ENCODE assay signal across 8 mouse cellular contexts in the genomic region with DNA sequence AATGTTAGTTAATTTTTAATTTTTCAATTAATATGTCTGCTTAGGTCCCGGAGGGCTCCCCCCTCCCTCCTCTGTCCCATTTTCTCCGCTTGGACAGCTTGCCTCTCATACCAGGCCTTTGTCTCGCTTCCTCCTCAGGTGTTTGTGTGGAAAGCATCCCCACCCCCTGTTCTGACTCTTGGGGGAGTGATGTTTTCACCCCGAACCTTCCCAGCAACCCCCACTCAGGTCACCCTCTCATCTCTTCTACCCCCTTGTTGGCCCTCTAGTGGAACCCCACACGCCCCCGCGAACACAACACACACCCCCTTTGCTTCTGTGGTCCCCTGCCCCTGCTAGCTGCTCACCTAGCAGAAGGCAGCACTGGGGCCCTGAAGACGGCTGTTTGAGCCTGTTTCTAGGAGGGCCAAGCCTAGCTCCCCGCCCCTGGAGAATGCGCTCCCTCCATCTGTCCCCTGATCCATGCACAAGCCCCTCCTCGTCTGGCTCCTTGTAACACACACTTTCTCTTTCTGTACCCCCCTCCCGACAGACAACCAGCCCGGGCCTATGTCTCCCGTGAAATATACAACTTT. TPM values are rescaled to one million over a fixed set of nuclear protein-coding genes. Genes with fewer than 3 reads are reported as not detected.
DNase-seq lines count a peak whose midpoint lies in the region; ATAC-seq lines count a peak whose summit lies in the region.

No protein-coding gene starts in this region.

- 18% methylated on average over 14 of the region's 14 CpGs for WGBS in embryonic facial prominence, embryonic 12.5 days
- 18% methylated on average over 14 of the region's 14 CpGs for WGBS in intestine, embryonic 14.5 days
- WGBS in limb, embryonic 11.5 days, result 28% methylated on average over 14 of the region's 14 CpGs
- 15% methylated on average over 14 of the region's 14 CpGs for WGBS in midbrain, embryonic 14.5 days

- no peaks in the 10 kb centered on the region for H3K9me3 ChIP-seq in embryonic facial prominence, embryonic 12.5 days
- H3K9me3 ChIP-seq in intestine, embryonic 14.5 days (ENCODE audit: control insufficient read depth, low read length), result no peaks in the 10 kb centered on the region
- H3K9me3 ChIP-seq in limb, embryonic 11.5 days (ENCODE audit: control insufficient read depth, low read length), result no peaks in the 10 kb centered on the region
- H3K9me3 ChIP-seq in midbrain, embryonic 14.5 days (ENCODE audit: control insufficient read depth, low read length), result no peaks in the 10 kb centered on the region

- peaks cover 31% of the 10 kb centered on the region for H3K36me3 ChIP-seq in embryonic facial prominence, embryonic 12.5 days
- peaks cover 7% of the 10 kb centered on the region for H3K36me3 ChIP-seq in intestine, embryonic 14.5 days (ENCODE audit: control insufficient read depth, insufficient read depth, low read length)
- peaks cover 3% of the 10 kb centered on the region for H3K36me3 ChIP-seq in limb, embryonic 11.5 days (ENCODE audit: control insufficient read depth, insufficient read depth, low read length)
- peaks cover 40% of the 10 kb centered on the region for H3K36me3 ChIP-seq in midbrain, embryonic 14.5 days (ENCODE audit: control insufficient read depth, insufficient read depth, low read length)

- peak overlapping the region; percentile 90 for H3K27ac ChIP-seq in embryonic facial prominence, embryonic 12.5 days
- peak overlapping the region; percentile 5; the same call in 1 of the 2 replicates for H3K27ac ChIP-seq in intestine, embryonic 14.5 days (ENCODE audit: low read depth)
- peak overlapping the region; percentile 70; the same call in 1 of the 2 replicates for H3K27ac ChIP-seq in limb, embryonic 11.5 days (replicated peaks; ENCODE audit: low read depth, low read length)
- H3K27ac ChIP-seq in midbrain, embryonic 14.5 days (replicated peaks; ENCODE audit: low read depth, low read length), result peak overlapping the region; percentile 92

- ATAC-seq in embryonic facial prominence, embryonic 12.5 days (ENCODE audit: insufficient number of reproducible peaks, insufficient read depth, low FRiP score, low TSS enrichment), result peak; percentile 64; the same call in 1 of the 2 replicates
- ATAC-seq in intestine, embryonic 14.5 days (replicated peaks; ENCODE audit: low FRiP score, low TSS enrichment, low read depth), result peak; percentile 13
- peak; percentile 48; the same call in 1 of the 2 replicates for ATAC-seq in limb, embryonic 11.5 days (ENCODE audit: insufficient number of reproducible peaks, low FRiP score, low TSS enrichment, low read depth)
- ATAC-seq in midbrain, embryonic 14.5 days (ENCODE audit: low FRiP score, low TSS enrichment), result peak; percentile 59

- H3K27me3 ChIP-seq in embryonic facial prominence, embryonic 12.5 days, result no peaks in the 10 kb centered on the region
- 0 out of 2 replicates have a peak, but pooled peaks cover 2% of the 10 kb centered on the region for H3K27me3 ChIP-seq in intestine, embryonic 14.5 days (replicated peaks; ENCODE audit: control insufficient read depth, insufficient read depth, low read length)
- no peaks in the 10 kb centered on the region for H3K27me3 ChIP-seq in limb, embryonic 11.5 days (ENCODE audit: control insufficient read depth, insufficient read depth, low read length)
- H3K27me3 ChIP-seq in midbrain, embryonic 14.5 days (ENCODE audit: control insufficient read depth, insufficient read depth, low read length), result no peaks in the 10 kb centered on the region

- peak overlapping the region; percentile 53 for H3K4me2 ChIP-seq in embryonic facial prominence, embryonic 12.5 days (replicated peaks)
- H3K4me2 ChIP-seq in intestine, embryonic 14.5 days (ENCODE audit: low read length), result peak overlapping the region; percentile 65
- peak overlapping the region; percentile 76 for H3K4me2 ChIP-seq in limb, embryonic 11.5 days (ENCODE audit: low read depth, severe bottlenecking)
- peak overlapping the region; percentile 78 for H3K4me2 ChIP-seq in midbrain, embryonic 14.5 days (ENCODE audit: low read length)

- peak overlapping the region; percentile 96 for H3K4me3 ChIP-seq in embryonic facial prominence, embryonic 12.5 days
- peak overlapping the region; percentile 81 for H3K4me3 ChIP-seq in intestine, embryonic 14.5 days (ENCODE audit: low read depth, low read length)
- H3K4me3 ChIP-seq in limb, embryonic 11.5 days (ENCODE audit: low read depth, low read length), result peak overlapping the region; percentile 93
- H3K4me3 ChIP-seq in midbrain, embryonic 14.5 days (replicated peaks; ENCODE audit: low read depth, low read length), result peak overlapping the region; percentile 97

- H3K4me1 ChIP-seq in embryonic facial prominence, embryonic 12.5 days, result peaks cover 26% of the 10 kb centered on the region
- H3K4me1 ChIP-seq in intestine, embryonic 14.5 days (replicated peaks; ENCODE audit: control insufficient read depth, insufficient read depth, low read length), result peaks cover 17% of the 10 kb centered on the region
- peaks cover 10% of the 10 kb centered on the region for H3K4me1 ChIP-seq in limb, embryonic 11.5 days (ENCODE audit: control insufficient read depth, insufficient read depth, low read length)
- peaks cover 8% of the 10 kb centered on the region; the same call in 1 of the 2 replicates for H3K4me1 ChIP-seq in midbrain, embryonic 14.5 days (ENCODE audit: control insufficient read depth, insufficient read depth, low read length)

- peak overlapping the region; percentile 99 for H3K9ac ChIP-seq in embryonic facial prominence, embryonic 12.5 days
- peak overlapping the region; percentile 91 for H3K9ac ChIP-seq in intestine, embryonic 14.5 days (ENCODE audit: low read length)
- peak overlapping the region; percentile 97 for H3K9ac ChIP-seq in limb, embryonic 11.5 days (ENCODE audit: low read length)
- H3K9ac ChIP-seq in midbrain, embryonic 14.5 days (replicated peaks; ENCODE audit: low read length), result peak overlapping the region; percentile 100

- peak; percentile 59 for DNase-seq in testis, postnatal 10 days (ENCODE audit: low spot score)
- DNase-seq in testis, postnatal 14 days (ENCODE audit: low spot score), result no peak
- DNase-seq in intestine, embryonic 14.5 days (ENCODE audit: low spot score), result no peak
- peak; percentile 62 for DNase-seq in limb, embryonic 11.5 days (ENCODE audit: low spot score)
- peak; percentile 73 for DNase-seq in midbrain, embryonic 14.5 days
- no peak for DNase-seq in thymus, postnatal 36 days
- no peak for DNase-seq in gastrocnemius, adult 8-10 months (ENCODE audit: low spot score in 2 of 2)

RNA-seq across cellular contexts. Expression of a gene that starts 1.0 kb away (rescaled TPM):
- polyA plus RNA-seq in embryonic facial prominence, embryonic 12.5 days (2016; fragmentation: Nextera tagmentation; extraction: Ambion mirVana), result 26.4 and 27.2 TPM in 2 replicates
- polyA plus RNA-seq in intestine, embryonic 14.5 days (2014; fragmentation: Nextera tagmentation; extraction: Ambion mirVana), result 7.0 and 7.5 TPM in 2 replicates
- polyA plus RNA-seq in limb, embryonic 11.5 days (2014; fragmentation: Nextera tagmentation; extraction: Ambion mirVana), result 10.0 and 10.7 TPM in 2 replicates
- 33.4 and 40.7 TPM in 2 replicates for polyA plus RNA-seq in midbrain, embryonic 14.5 days (2014; fragmentation: Nextera tagmentation; extraction: Ambion mirVana)
- total RNA-seq in gastrocnemius, adult 8-10 months (2022), result under 1 TPM in 3 of 4 experiments, not detected in 1; 0.31 to 0.56 (median 0.41) TPM

RNA-seq across cellular contexts. Expression of a gene that starts 12.3 kb away (rescaled TPM):
- 145 and 154 TPM in 2 replicates for polyA plus RNA-seq in embryonic facial prominence, embryonic 12.5 days (2016; fragmentation: Nextera tagmentation; extraction: Ambion mirVana)
- 98.0 and 107 TPM in 2 replicates for polyA plus RNA-seq in intestine, embryonic 14.5 days (2014; fragmentation: Nextera tagmentation; extraction: Ambion mirVana)
- 156 and 157 TPM in 2 replicates for polyA plus RNA-seq in limb, embryonic 11.5 days (2014; fragmentation: Nextera tagmentation; extraction: Ambion mirVana)
- polyA plus RNA-seq in midbrain, embryonic 14.5 days (2014; fragmentation: Nextera tagmentation; extraction: Ambion mirVana), result 63.8 and 71.7 TPM in 2 replicates
- total RNA-seq in gastrocnemius, adult 8-10 months (2022), result 10 to 100 TPM; 25.7 to 36.4 (median 29.8) TPM

RNA-seq across cellular contexts. Expression of a gene that starts 12.7 kb away (rescaled TPM):
- 3.3 and 3.8 TPM in 2 replicates for polyA plus RNA-seq in embryonic facial prominence, embryonic 12.5 days (2016; fragmentation: Nextera tagmentation; extraction: Ambion mirVana)
- polyA plus RNA-seq in intestine, embryonic 14.5 days (2014; fragmentation: Nextera tagmentation; extraction: Ambion mirVana), result 5.2 and 6.4 TPM in 2 replicates
- 3.2 and 3.3 TPM in 2 replicates for polyA plus RNA-seq in limb, embryonic 11.5 days (2014; fragmentation: Nextera tagmentation; extraction: Ambion mirVana)
- polyA plus RNA-seq in midbrain, embryonic 14.5 days (2014; fragmentation: Nextera tagmentation; extraction: Ambion mirVana), result 0.43 and 0.68 TPM in 2 replicates
- total RNA-seq in gastrocnemius, adult 8-10 months (2022), result 10 to 100 TPM; 44.9 to 73.8 (median 51.6) TPM

RNA-seq across cellular contexts. Expression of a gene that starts 13.0 kb away (rescaled TPM):
- polyA plus RNA-seq in embryonic facial prominence, embryonic 12.5 days (2016; fragmentation: Nextera tagmentation; extraction: Ambion mirVana), result 31.9 and 34.2 TPM in 2 replicates
- 32.5 and 33.3 TPM in 2 replicates for polyA plus RNA-seq in intestine, embryonic 14.5 days (2014; fragmentation: Nextera tagmentation; extraction: Ambion mirVana)
- 33.3 and 34.1 TPM in 2 replicates for polyA plus RNA-seq in limb, embryonic 11.5 days (2014; fragmentation: Nextera tagmentation; extraction: Ambion mirVana)
- polyA plus RNA-seq in midbrain, embryonic 14.5 days (2014; fragmentation: Nextera tagmentation; extraction: Ambion mirVana), result 47.3 and 49.3 TPM in 2 replicates
- total RNA-seq in gastrocnemius, adult 8-10 months (2022), result 10 to 100 TPM; 24.3 to 26.8 (median 25.8) TPM

RNA-seq across cellular contexts. Expression of a gene that starts 53.7 kb away (rescaled TPM):
- polyA plus RNA-seq in embryonic facial prominence, embryonic 12.5 days (2016; fragmentation: Nextera tagmentation; extraction: Ambion mirVana), result 20.4 and 20.7 TPM in 2 replicates
- polyA plus RNA-seq in intestine, embryonic 14.5 days (2014; fragmentation: Nextera tagmentation; extraction: Ambion mirVana), result 15.9 and 20.2 TPM in 2 replicates
- 8.2 and 10.2 TPM in 2 replicates for polyA plus RNA-seq in limb, embryonic 11.5 days (2014; fragmentation: Nextera tagmentation; extraction: Ambion mirVana)
- 106 and 137 TPM in 2 replicates for polyA plus RNA-seq in midbrain, embryonic 14.5 days (2014; fragmentation: Nextera tagmentation; extraction: Ambion mirVana)
- total RNA-seq in gastrocnemius, adult 8-10 months (2022), result 1 to 10 TPM in 1 of 4 experiments, under 1 TPM in 3; 0.22 to 1.3 (median 0.39) TPM

Comparison
In these comparisons a context has a peak if more than half of its experiments do, and no peak if none do; other contexts are left out.
1. DNase-seq: peak in testis, postnatal 10 days (single experiment), limb, embryonic 11.5 days (single experiment) and midbrain, embryonic 14.5 days (single experiment); none in testis, postnatal 14 days (single experiment), intestine, embryonic 14.5 days (single experiment), thymus, postnatal 36 days (0 of 2) and gastrocnemius, adult 8-10 months (0 of 2).
2. ATAC-seq: peak in every context shown above with its lines; median percentile 64 in embryonic facial prominence, embryonic 12.5 days; 59 in midbrain, embryonic 14.5 days; 48 in limb, embryonic 11.5 days; 13 in intestine, embryonic 14.5 days.
3. H3K27ac ChIP-seq: peak in every context shown above with its lines; median percentile 92 in midbrain, embryonic 14.5 days; 90 in embryonic facial prominence, embryonic 12.5 days; 70 in limb, embryonic 11.5 days; 5 in intestine, embryonic 14.5 days.
4. Peak in every context shown above with its lines, with median percentiles within 50 percentile points of each other: H3K4me2 ChIP-seq, H3K4me3 ChIP-seq and H3K9ac ChIP-seq.